Mouse (Mus musculus) cerebral cortex, adult 2 months (tissue): ENCODE data around the gene Hsp90b1.

Experiments
- WGBS: fragments of 180-500 bp; shearing (Covaris S2); methylation state at CpG from one replicate; pipeline ENCODE4 v1.1.7; 2018; 5-methylcytosine and 5-hydroxymethylcytosine counted together

The Hsp90b1 gene

DNA sequence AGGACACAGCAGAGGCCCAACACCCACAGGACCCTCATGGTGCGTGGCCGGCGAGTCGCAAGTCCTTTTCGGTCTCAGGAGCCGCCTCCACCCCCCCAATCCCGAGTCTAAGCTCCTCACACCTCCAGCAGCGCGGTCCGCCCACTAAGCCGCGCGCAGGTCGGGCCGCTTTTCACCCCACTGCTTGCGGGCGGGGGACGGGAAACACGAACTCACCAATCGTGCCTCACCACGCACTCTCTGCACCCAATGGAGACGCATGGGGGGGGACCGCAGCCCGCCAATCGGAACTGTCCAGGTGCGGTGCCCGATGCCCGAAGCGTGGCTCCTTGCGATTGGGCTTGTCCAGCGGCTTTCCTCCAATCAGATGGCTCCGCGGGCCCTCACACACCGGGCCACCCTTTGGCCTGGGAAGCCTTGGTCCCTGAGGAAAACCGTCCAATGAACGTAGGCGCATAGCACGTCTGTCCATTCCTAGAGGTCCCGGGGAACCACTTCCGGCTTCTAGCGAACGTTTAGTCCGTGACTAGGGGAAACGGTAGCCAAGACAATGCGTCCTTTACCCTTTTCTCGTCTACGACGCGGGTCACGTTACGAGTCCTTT is at the start of gene Hsp90b1, which contains the start of gene Ttc41:
Gene Hsp90b1, minus strand, starts transcription at position 192 of the 604 bp plus-strand sequence.
Gene Ttc41, plus strand, starts transcription at position 494 of the 604 bp plus-strand sequence.
- under 1% methylated on average over 51 of the region's 51 CpGs for WGBS

GRCm38 (mm10) chr10:86744306-86744705 is 39.0 kb upstream of the Hsp90b1 start:
- 93% methylated on average over 7 of the region's 7 CpGs for WGBS

GRCm38 (mm10) chr10:86742918-86743317 is 37.6 kb upstream of the Hsp90b1 start:
- WGBS, result 91% methylated on average over 2 of the region's 2 CpGs

DNA sequence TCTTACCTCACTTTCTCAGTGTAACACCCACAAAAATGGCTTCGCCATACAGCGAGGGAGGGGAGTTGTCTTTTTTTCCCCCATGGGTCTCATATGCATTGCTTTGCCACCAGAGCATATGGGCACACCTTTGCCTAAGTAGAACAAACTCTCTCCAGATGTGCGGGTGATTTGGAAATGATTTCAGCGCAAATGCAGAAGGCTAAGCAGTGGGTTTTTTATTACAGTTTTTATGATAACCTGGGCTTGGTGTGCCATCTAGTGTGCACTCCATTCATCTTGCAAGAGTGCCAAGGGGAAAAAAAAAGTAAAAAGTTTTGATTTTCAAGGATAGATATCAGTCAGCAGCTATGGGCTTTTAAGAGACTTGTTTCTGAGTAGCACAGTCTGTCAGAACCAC is 29.7 kb upstream of the Hsp90b1 start:
- WGBS, result 80% methylated on average over 4 of the region's 4 CpGs

- 50% methylated on average over 2 of the region's 2 CpGs for WGBS
Observed at GRCm38 (mm10) chr10:86731500-86731863, 26.2 kb upstream of the Hsp90b1 start.

DNA sequence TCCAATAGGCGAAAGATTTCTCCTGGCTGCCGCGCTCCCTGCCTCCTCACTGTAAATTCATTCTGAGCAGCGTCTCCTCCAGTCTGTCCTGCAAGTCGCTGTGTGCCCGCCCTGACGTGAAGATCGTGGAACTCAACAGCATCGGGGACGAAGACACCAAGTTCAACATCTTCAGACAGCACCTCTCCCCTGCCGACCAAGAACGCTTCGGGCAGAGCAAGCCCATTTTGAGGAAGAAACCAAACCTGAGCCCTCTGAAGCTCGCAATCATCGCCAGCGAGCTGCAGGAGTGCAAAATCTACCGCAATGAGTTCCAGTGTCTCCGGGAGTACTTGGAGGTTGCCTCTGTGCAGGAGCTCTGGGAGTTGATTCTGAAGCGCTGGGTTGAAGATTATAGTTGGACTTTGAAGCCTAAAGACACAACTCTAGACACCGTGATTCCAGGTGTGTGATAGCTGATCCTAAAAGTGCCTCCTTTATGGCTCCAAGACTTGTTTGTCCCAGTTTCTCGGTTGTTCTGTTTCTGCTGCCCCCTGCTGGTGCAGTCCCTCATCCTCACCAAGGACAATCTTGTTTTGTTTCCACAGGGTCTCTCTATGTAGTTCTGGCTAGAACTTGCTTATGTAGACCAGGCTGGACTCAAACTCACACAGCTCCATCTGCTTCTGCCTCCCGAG is 25.7 kb upstream of the Hsp90b1 start:
- WGBS, result 7% methylated on average over 22 of the region's 22 CpGs

GRCm38 (mm10) chr10:86728176-86728575 is 22.9 kb upstream of the Hsp90b1 start:
- 75% methylated on average over 3 of the region's 3 CpGs for WGBS

- WGBS, result 7% methylated on average over 12 of the region's 12 CpGs
Observed at GRCm38 (mm10) chr10:86727548-86727980, 22.3 kb upstream of the Hsp90b1 start.

- 71% methylated on average over 3 of the region's 3 CpGs for WGBS
Observed at GRCm38 (mm10) chr10:86712156-86712555, 6.8 kb upstream of the Hsp90b1 start.

- WGBS, result 88% methylated on average over 3 of the region's 3 CpGs
Observed at GRCm38 (mm10) chr10:86707134-86707533, 1.8 kb upstream of the Hsp90b1 start.

GRCm38 (mm10) chr10:86705922-86706752 is 828 bp upstream of the Hsp90b1 start:
- 3% methylated on average over 33 of the region's 33 CpGs for WGBS

- WGBS, result 0% methylated on average over 33 of the region's 33 CpGs
Observed at GRCm38 (mm10) chr10:86704589-86705191, 619 bp downstream of the Hsp90b1 start.

- WGBS, result 1% methylated on average over 8 of the region's 8 CpGs
Observed at GRCm38 (mm10) chr10:86704141-86704540, 1.2 kb downstream of the Hsp90b1 start.

DNA sequence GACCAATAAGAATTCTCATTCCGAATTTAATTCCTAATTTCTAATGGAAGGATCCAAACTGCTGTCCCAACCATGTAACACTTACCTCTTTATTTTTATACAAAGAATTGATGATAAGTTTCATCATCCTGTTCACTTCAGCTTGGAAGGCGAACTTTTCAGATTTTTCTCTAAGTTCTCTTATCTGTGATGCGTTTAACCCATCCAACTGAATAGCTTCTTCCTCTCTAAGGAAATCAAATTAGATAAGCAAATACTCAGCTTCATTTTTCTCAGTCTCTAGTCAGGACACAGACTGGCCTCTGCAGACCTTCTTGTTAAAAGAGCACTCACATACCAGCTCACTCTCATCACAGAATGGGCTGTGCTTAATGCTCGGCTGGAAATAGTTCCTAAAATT is 1.9 kb downstream of the Hsp90b1 start:
- 70% methylated on average over 4 of the region's 4 CpGs for WGBS

- WGBS, result 49% methylated on average over 4 of the region's 4 CpGs
Observed at GRCm38 (mm10) chr10:86702312-86702920, 2.9 kb downstream of the Hsp90b1 start.

DNA sequence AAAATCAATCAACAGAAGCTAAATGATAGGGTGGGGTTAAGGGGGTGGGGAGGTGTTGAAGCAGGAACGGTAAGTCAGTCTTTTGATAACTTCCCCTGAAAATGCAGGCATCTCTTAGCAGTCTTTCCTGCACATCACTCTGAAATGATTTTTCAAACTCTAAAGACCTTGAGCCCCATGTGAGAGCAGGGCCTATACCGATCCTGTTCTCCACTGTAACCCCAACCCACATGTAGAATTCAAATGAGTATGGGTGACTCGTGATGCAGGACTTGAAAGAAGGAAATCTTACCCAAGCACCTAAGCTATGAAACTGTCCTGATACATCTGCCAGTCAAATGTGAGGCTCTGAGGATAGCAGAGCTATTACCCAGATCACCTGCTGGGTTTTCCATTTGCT is 4.3 kb downstream of the Hsp90b1 start:
- WGBS, result 42% methylated on average over 3 of the region's 3 CpGs

- WGBS, result 60% methylated on average over 3 of the region's 3 CpGs
Observed at GRCm38 (mm10) chr10:86700251-86700650, 5.1 kb downstream of the Hsp90b1 start.

DNA sequence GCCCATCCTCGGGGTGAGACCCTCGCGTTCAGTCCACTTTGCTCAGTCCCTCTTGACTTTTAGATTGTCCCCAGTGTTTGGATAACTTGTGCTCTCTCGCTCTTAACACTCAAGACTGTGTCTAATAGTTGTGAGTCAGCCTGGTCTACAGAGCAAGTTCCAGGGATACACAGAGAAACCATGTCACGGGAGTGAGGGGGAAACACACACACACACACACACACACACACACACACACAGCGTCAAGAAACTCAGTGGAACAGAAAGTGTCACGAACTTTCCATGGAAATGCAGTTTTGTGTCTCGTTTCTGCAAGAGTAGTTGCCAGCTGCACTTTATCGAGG is 19.3 kb downstream of the Hsp90b1 start:
- 15% methylated on average over 9 of the region's 9 CpGs for WGBS

GRCm38 (mm10) chr10:86685179-86686016 is 19.9 kb downstream of the Hsp90b1 start:
- WGBS, result under 1% methylated on average over 53 of the region's 53 CpGs

DNA sequence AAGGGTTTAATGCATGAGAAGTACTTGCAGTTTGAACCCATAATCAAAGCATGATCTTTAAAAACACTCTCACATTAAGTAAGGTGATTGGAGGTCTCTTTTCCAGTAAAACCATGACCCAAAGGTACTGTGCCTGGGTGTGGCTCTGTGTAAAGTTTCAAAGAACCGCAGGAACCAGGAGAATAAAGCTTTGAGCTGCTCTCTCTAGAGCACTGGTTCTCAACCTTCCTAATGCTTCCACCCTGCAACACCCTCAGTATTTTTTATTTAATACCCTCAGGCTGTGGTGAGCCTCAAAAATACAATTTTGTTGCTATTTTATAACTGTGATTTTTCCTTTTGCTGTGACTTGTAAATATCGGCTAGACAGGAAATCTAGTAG is 20.5 kb downstream of the Hsp90b1 start:
- 18% methylated on average over 2 of the region's 2 CpGs for WGBS

DNA sequence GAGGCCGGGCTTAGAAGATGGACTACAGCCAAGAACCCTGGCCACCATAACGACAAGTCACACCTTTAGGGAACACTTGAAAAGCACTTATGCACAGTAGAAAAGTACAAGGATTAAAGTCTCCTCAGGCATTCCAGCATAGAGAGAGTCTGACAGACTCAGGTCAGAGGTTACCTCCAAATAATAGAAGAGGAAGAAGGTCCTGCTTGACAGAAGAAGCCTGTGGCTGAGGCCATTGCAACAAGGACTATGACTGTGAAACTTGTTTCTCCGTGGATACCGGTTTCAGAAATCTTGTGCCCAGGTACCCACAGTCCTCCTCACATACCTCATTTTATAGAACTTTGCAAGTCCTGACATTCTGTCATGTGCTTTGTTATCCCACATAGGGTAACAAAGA is 34.8 kb downstream of the Hsp90b1 start:
- WGBS, result 76% methylated on average over 4 of the region's 4 CpGs
